Mouse (Mus musculus): Measurements from ENCODE around the gene Armh1.

DNA sequence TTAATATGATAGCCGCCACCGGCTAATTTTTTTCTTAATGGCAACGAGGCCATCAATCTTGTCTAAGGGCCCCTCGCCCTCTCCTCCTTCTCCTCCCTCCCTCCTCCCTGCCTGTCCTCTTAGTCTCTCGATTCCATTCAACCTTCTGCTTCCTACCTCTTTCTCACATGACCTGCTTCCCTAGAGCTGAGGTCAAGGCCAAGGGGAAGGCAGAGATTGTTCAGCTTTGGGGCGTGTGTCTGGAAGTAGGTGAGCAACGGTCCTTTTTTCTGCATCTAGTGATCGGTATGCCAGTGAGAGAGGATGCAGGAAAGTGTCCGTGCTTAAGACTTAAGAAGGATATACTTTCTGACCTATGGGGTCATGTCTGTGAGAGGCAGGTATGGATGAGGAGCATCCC lies 45.9 kb upstream of the Armh1 start:
- TF ChIP-seq CTCF (conservative IDR thresholded peaks at IDR 0.05; ENCODE audit: insufficient read depth, insufficient read length, low read depth, low read length) (no peak), POLR2A (IDR thresholded peaks at IDR 0.05; ENCODE audit: low read depth, low read length) (no peak)

Measured in kidney, adult 2 months (tissue).